Mouse (Mus musculus) erythroblast, embryonic 14.5 days (primary cell): ENCODE measurements around the gene Arpc1b. TPM values are rescaled to one million over a fixed set of nuclear protein-coding genes. Genes with fewer than 3 reads are reported as not detected.
"Not testable (repeated sequence)": the region's sequence is repeated elsewhere in the genome, so short reads cannot be mapped to it uniquely, and the experiment has no call there.

ENCODE experiments used
- H3K27me3 ChIP-seq: 2 replicates; pipeline ENCODE4 v1.6.1; 2012; ENCODE audit warnings: inconsistent platforms; ENCODE audit not compliant: control insufficient read depth
- H3K36me3 ChIP-seq: 2 replicates; pipeline ENCODE4 v1.6.1; 2012; ENCODE audit warnings: mild to moderate bottlenecking, inconsistent platforms; ENCODE audit not compliant: control insufficient read depth
- H3K4me1 ChIP-seq: 2 replicates; pipeline ENCODE4 v1.6.1; 2012; ENCODE audit warnings: inconsistent platforms; ENCODE audit not compliant: control insufficient read depth
- H3K4me3 ChIP-seq: replicated peaks from 2 replicates; pipeline ENCODE3; 2012; ENCODE audit warnings: moderate library complexity, mild to moderate bottlenecking, inconsistent platforms
- H3K9me3 ChIP-seq: 2 replicates; pipeline ENCODE4 v1.6.1; 2012; ENCODE audit warnings: low read length, inconsistent platforms, mixed read lengths; ENCODE audit not compliant: control insufficient read depth
- GATA1 ChIP-seq: IDR thresholded peaks from 2 replicates; pipeline ENCODE4 v1.6.1; 2012; ENCODE audit warnings: low read length, inconsistent platforms, mixed read lengths
- TAL1 ChIP-seq: IDR thresholded peaks from 3 replicates; pipeline ENCODE4 v1.6.1; 2012; ENCODE audit warnings: low read length, inconsistent platforms, mixed read lengths
- polyA plus RNA-seq: library from polyadenylated mRNA; stranded (reverse); fragments of >175 nt; gene quantifications from 2 replicates; pipeline ENCODE4 v1.2.3, GENCODE M21; 2012

The Arpc1b gene
- polyA plus RNA-seq: 5.7 and 6.2 TPM in 2 replicates

DNA sequence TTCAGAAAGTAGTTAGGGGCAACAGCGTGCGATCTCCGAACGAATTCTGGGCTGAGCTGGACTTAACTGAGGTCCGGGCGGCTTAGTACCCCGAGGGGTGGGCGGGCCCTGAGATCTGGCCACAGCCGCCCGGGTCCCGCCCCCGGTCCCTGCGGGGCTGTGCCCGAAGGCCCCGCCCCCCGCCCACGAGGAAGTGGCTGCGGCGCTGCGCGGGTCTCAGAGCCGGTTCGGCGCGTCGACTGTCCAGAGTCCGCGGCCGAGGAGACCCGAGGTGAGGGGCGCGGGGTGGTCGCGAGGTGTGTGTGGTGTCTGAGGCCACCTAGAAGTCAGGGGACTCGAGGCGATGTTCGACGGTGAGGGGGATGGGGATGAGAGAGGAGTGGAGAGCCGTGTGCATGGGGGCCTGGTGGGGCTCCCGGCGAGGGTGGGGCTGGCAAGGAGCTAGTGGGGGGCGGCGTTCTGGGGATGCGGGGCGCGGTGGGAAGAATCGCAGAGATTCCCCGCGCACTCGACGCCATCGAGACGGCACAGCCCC is at the start of gene Arpc1b:
Gene Arpc1b, plus strand, starts transcription at position 145 of the 535 bp plus-strand sequence.
- H3K27me3 ChIP-seq: peaks cover 31% of the 10 kb centered on the region
- peaks cover 29% of the 10 kb centered on the region for H3K4me1 ChIP-seq
- peaks cover 16% of the 10 kb centered on the region for H3K36me3 ChIP-seq
- no peak for TF ChIP-seq GATA1
- TF ChIP-seq TAL1: no peak
- no peaks in the 10 kb centered on the region for H3K9me3 ChIP-seq
- peak within 1 kb of the TSS; percentile 65 for H3K4me3 ChIP-seq

DNA sequence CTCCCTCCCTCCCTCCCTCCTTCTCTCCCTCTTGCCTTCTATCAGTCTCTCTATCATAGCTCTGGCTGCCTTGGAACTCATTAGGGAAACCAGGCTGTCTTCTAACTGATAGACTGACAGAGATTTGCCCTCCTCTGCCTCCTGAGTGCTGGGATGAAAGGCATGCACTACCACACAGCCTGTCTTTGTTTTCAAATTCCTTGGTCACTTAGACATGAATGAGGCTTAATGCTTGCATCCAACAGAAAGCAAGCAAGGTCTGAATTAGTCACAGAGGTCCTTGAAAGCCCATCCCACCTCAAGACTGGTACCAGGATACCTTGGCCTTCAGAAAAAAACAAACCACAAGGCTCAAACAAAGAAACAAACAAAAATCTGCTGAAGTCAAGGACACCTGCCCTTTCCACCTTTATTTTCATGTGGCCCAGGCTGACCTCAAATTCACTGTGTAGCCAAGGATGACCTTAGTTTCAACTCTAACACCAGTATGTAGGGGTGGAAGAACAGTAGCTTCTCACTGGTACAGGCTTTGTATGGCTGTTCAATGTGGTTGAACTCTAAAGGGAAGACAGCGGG is 49.2 kb upstream of the Arpc1b start:
- no peaks in the 10 kb centered on the region for H3K36me3 ChIP-seq
- no peak for TF ChIP-seq GATA1
- TF ChIP-seq TAL1: no peak
- H3K27me3 ChIP-seq: no peaks in the 10 kb centered on the region
- no peaks in the 10 kb centered on the region for H3K9me3 ChIP-seq
- H3K4me1 ChIP-seq: no peaks in the 10 kb centered on the region
- H3K4me3 ChIP-seq: no peak overlapping the region

DNA sequence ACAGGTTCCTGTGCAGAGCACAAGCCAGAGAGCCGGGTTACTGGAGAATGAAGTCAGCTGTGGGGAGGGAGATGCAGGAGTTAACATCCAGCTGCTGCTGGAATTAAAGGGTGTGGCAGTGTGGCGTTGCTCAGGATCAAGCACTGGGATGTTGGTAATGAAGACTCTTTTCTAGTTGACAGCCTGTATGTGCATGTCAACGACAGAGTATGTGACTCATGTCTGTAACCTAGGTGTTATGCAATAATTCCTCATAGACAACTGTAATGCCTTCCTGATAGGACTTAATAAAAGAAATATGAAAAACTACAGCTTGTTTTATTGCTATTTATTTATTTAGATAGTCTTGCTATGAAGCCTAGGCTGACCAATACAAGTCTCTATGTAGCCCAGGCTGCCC is 45.2 kb upstream of the Arpc1b start:
- Histone ChIP-seq H3K4me1 (no peaks in the 10 kb centered on the region), H3K36me3 (no peaks in the 10 kb centered on the region), H3K27me3 (no peaks in the 10 kb centered on the region), H3K4me3 (no peak overlapping the region), H3K9me3 (no peaks in the 10 kb centered on the region)
- no peak for TF ChIP-seq TAL1
- no peak for TF ChIP-seq GATA1

DNA sequence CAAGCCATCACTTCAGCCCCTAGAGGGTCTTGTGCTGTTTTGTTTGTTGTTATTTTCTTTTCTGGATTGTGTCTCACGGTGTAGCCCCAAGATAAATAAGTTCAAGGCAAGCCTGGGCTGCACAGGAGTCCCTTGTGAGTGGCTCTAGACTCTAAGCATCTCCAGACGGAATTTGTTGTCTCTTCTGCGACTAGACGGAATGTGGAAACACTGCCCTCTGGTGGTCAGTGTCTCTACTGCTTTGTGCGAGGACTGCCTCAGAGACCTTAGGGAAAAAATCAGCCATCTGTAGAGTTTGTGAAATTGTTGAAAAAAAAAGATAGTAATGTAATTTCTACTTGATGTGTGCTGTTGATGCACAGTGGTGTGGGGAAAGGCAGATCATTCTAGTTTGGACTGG is 44.3 kb upstream of the Arpc1b start:
- H3K4me1 ChIP-seq: no peaks in the 10 kb centered on the region
- no peaks in the 10 kb centered on the region for H3K36me3 ChIP-seq
- no peaks in the 10 kb centered on the region for H3K27me3 ChIP-seq
- TF ChIP-seq TAL1 (no peak), GATA1 (no peak)
- no peak overlapping the region for H3K4me3 ChIP-seq
- no peaks in the 10 kb centered on the region for H3K9me3 ChIP-seq

DNA sequence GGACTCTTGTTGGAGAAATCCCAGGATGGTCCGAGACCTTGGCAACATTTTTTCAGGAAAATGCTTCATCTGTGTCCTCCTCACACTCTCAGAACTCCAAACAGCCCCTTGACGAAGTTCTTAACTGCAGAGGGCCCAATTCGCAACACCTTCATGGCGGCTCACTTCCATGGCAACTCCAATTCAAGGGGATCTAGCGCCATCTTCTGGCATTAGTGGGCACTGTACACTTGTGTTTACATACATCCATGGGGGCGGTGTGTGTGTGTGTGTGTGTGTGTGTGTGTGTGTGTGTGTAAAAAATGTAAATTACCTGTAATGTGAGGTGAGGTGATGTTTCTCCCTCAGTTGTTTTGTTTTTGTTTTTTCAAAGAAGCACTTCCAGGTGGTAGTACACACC is 42.7 kb upstream of the Arpc1b start:
- H3K4me1 ChIP-seq: no peaks in the 10 kb centered on the region
- no peaks in the 10 kb centered on the region for H3K36me3 ChIP-seq
- no peaks in the 10 kb centered on the region for H3K9me3 ChIP-seq
- TF ChIP-seq GATA1: no peak
- TF ChIP-seq TAL1: no peak
- no peaks in the 10 kb centered on the region for H3K27me3 ChIP-seq
- no peak overlapping the region for H3K4me3 ChIP-seq

DNA sequence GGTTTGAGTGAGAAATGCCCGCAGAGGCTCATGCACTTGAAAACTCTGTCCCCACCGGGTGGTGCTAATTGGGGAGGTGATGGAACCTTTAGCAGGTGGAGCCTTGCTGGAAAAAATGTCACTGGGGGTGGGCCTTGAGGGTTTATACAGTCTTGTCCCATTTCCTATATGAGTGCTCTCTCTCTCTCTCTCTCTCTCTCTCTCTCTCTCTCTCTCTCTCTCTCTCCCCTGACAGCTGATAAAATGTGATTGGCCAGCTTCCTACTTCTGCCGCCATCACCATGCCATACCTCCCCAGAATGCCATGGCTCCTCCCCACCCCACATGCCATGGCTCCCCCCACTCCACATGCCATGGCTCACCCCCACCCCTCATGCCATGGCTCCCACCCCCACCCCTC is 38.9 kb upstream of the Arpc1b start:
- H3K36me3 ChIP-seq: no peaks in the 10 kb centered on the region
- no peaks in the 10 kb centered on the region for H3K4me1 ChIP-seq
- TF ChIP-seq TAL1 (no peak), GATA1 (no peak)
- no peak overlapping the region for H3K4me3 ChIP-seq
- no peaks in the 10 kb centered on the region for H3K27me3 ChIP-seq
- no peaks in the 10 kb centered on the region for H3K9me3 ChIP-seq

DNA sequence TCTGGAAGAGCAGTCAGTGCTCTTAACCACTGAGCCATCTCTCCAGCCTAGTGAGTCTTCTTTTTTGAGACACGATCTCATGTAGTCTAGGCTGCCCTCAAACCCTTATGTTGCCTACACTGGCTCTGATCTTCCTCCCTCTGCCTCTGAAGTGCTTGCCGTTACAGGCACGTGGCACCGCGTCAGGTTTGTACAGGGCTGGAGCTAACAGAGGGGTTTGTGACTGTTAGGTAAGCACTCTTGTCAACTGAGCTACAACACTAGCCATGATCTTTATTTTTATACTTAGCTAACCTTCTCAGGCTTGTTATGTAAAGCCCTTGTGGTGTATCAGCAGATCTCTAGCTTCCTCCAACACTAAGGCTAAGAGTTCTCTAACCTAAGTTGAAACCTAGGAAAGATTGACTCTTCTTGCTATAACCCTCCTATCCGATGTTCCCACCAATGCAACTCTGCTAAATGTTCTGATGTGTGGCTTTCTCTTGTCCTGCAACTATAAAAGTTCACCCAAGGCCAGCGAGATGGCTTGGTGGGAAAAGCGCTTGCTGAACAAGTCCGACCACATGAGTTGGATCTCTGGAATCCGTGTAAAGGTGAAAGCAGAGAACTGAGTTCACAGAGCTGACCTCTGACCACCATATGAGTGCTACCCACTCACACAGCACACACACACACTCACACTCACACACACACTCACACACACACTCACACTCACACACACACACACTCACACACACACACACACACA is 32.0 kb upstream of the Arpc1b start:
- Histone ChIP-seq H3K9me3 (no peaks in the 10 kb centered on the region), H3K4me1 (peaks cover 22% of the 10 kb centered on the region), H3K36me3 (peaks cover 7% of the 10 kb centered on the region), H3K4me3 (no peak overlapping the region), H3K27me3 (no peaks in the 10 kb centered on the region)
- TF ChIP-seq GATA1: no peak
- TF ChIP-seq TAL1: no peak

DNA sequence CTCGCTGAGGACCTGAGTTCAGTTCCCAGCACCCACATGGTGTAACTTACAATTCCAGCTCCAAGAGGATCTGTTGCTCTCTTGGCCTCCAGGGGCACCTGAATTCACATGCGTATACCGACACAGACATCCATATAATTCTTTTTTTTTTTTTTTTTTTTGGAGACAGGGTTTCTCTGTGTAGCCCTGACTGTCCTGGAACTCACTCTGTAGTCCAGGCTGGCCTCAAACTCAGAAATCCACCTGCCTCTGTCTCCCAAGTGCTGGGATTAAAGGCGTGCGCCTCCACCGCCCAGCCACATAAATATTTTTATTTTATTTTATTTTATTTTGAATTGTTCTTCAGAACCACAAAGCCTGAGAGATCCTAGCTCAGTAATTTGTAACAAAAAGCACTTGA is 30.8 kb upstream of the Arpc1b start:
- H3K9me3 ChIP-seq, H3K27me3 ChIP-seq: not testable (repeated sequence)
- Histone ChIP-seq H3K4me1 (peaks cover 22% of the 10 kb centered on the region), H3K36me3 (peaks cover 11% of the 10 kb centered on the region), H3K4me3 (peak overlapping the region; percentile 94)

DNA sequence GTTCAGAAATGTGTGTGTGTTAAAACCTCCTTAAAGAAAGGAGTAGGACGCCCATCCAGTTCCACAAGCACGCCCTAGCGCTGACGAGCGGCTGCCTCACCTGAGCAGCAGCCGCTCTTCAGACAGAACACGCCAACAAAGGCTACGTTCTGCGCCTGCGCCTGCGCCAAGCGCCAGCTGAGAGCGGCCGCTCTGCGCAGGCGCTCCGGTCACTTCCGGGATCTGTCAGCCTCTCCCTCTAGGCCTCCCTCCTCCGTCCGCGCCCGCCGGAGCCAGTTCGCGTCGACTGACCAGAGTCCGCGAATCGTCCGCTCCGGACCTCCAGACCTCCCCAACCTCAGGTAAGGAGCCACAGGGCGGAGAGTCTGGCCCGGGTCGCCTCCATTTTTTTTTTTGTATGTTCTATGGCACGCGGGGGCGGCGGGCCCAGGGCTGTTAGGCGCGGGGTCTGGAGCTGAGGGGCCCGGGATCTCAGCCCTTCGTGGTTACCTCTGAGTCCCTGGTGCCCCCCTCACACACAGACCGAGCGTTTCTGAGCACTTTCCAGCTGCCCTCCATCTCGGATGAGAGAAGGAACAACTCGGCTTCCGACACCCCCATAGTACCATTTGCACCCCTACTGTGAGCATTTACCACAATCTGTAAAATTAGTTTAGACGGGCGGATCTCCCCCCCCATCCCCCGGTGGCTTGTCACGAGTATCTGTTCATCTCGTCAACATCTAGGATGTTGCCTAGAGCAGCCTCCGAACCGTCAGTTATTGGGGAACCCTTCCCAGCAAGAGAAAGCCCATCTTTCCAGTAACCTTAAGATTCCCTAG is 30.2 kb upstream of the Arpc1b start, which contains the start of the genes Arpc1a and Kpna7:
Gene Arpc1a, plus strand, starts transcription at position 199 of the 820 bp plus-strand sequence.
Gene Kpna7, minus strand, starts transcription at position 399 of the 820 bp plus-strand sequence.
- H3K36me3 ChIP-seq: peaks cover 16% of the 10 kb centered on the region
- H3K4me1 ChIP-seq: peaks cover 23% of the 10 kb centered on the region
- no peaks in the 10 kb centered on the region for H3K9me3 ChIP-seq
- H3K4me3 ChIP-seq: peak within 1 kb of the TSS; percentile 94
- TF ChIP-seq GATA1: no peak
- TF ChIP-seq TAL1: no peak
- H3K27me3 ChIP-seq: no peaks in the 10 kb centered on the region
